Comparison of ENCODE assay signal across 15 mouse cellular contexts in the genomic region with DNA sequence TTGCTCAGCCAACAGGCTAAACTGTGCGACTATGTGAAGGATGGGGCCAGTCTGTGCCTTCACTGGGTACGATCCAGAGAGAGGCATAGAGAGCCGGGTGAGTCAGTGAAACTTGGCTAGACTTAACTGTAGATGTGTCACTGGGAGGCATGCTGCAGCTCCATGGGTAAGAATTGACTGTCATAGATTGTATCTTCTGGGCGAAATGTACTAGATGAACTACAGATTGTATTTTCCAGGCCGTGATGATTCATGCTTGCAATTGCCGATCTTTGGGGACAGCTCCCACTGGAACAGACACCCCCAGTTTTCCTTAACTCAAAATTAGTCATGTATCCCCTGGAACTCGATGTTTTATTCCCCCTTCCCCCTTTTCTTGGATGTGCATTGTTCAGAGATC.
A peak's percentile ranks its signal among the peaks of the same experiment; 100 is the strongest.
DNase-seq lines count a peak whose midpoint lies in the region; TF ChIP-seq lines count a peak whose summit lies in the region.
"Had no signal": no experiment of that assay in that cellular context is flagged by ENCODE, and none has a peak within 500 bp of the region (broad histone marks: within the 10 kb centered on the region; RNA-seq: fewer than 3 reads in every experiment).

No protein-coding gene starts in this region.

- peak; percentile 35 to 39 for DNase-seq in left cerebral cortex, adult 2 months (ENCODE audit: extremely low spot score in 1 of 2, low spot score in 2 of 2)
- no peak for DNase-seq in left cerebral cortex, postnatal 4 days
- DNase-seq in adrenal gland, postnatal 10 days = peak; percentile 20
- DNase-seq in frontal cortex, postnatal 36 days (ENCODE audit: low spot score in 2 of 2) = peak; percentile 47 to 54
- DNase-seq in left cerebral cortex, postnatal 36 days (ENCODE audit: low spot score in 2 of 2) = peak; percentile 33 to 54
- no peak for DNase-seq in midbrain, embryonic 10.5 days (ENCODE audit: low spot score)
- DNase-seq in lung, adult 2 months = no peak
- DNase-seq: cerebellum, postnatal 10 days; heart, postnatal 4 days; kidney, adult 18-20 months; kidney, postnatal 25 days had no signal

- TF ChIP-seq CTCF in left cerebral cortex, adult 2 months (IDR thresholded peaks at IDR 0.05) = no peak
- no peak for TF ChIP-seq CTCF in lung, adult 2 months (IDR thresholded peaks at IDR 0.05; ENCODE audit: insufficient read depth, low read length)

- H3K4me3 ChIP-seq in left cerebral cortex, adult 2 months = no peak overlapping the region
- H3K4me3 ChIP-seq in midbrain, embryonic 10.5 days = no peak overlapping the region
- H3K4me3 ChIP-seq in lung, adult 2 months (replicated peaks; ENCODE audit: extremely low read depth, low read depth, low read length) = no peak overlapping the region
- H3K4me3 ChIP-seq: heart, embryonic 12.5 days; limb, embryonic 12.5 days; midbrain, embryonic 15.5 days had no signal

- no peaks in the 10 kb centered on the region for H3K27me3 ChIP-seq in midbrain, embryonic 10.5 days (ENCODE audit: low read depth, poor library complexity, severe bottlenecking)
- H3K27me3 ChIP-seq: midbrain, embryonic 15.5 days had no signal

- 0 out of 2 replicates have a peak, but pooled peaks cover 2% of the 10 kb centered on the region for H3K4me1 ChIP-seq in midbrain, embryonic 10.5 days
- no peaks in the 10 kb centered on the region for H3K4me1 ChIP-seq in lung, adult 2 months (ENCODE audit: control insufficient read depth, insufficient read depth, low read length)
- H3K4me1 ChIP-seq: heart, embryonic 12.5 days; midbrain, embryonic 15.5 days had no signal

- 91% methylated on average over 7 of the region's 7 CpGs for WGBS in midbrain, embryonic 10.5 days
- WGBS in lung, adult 2 months = 82% methylated on average over 7 of the region's 7 CpGs

- no peak overlapping the region for H3K27ac ChIP-seq in left cerebral cortex, adult 2 months
- no peak overlapping the region for H3K27ac ChIP-seq in midbrain, embryonic 10.5 days (replicated peaks)
- H3K27ac ChIP-seq: hindbrain, postnatal 0 days; limb, embryonic 12.5 days; midbrain, embryonic 15.5 days had no signal

- no peaks in the 10 kb centered on the region for H3K36me3 ChIP-seq in midbrain, embryonic 10.5 days
- H3K36me3 ChIP-seq: heart, embryonic 12.5 days; limb, embryonic 12.5 days; midbrain, embryonic 15.5 days had no signal

- TF ChIP-seq POLR2A in lung, adult 2 months (IDR thresholded peaks at IDR 0.05; ENCODE audit: borderline replicate concordance, extremely low read depth, low read depth, low read length) = no peak

- intact Hi-C loops in left cerebral cortex, adult 2 months (cut with DNase I) = loop anchor here (2.0 to 10.0 kb wide), 5 partner anchors 73 to 1531 kb away; partner anchors contain the start of genes Arrdc4 and Nr2f2
- intact Hi-C loops in left cerebral cortex, postnatal 4 days (cut with DNase I) = no loop called here
- intact Hi-C loops in left cerebral cortex, postnatal 36 days (cut with DNase I) = loop anchor here (5.0 kb wide), 1 partner anchor 79 kb away; no protein-coding TSS in a partner anchor

- no peaks in the 10 kb centered on the region for H3K9me3 ChIP-seq in midbrain, embryonic 10.5 days (replicated peaks)
- H3K9me3 ChIP-seq: heart, embryonic 12.5 days; limb, embryonic 12.5 days; midbrain, embryonic 15.5 days had no signal

Comparison
In these comparisons a context has a peak if more than half of its experiments do, and no peak if none do; other contexts are left out.
1. DNase-seq: peak in left cerebral cortex, adult 2 months (2 of 2), adrenal gland, postnatal 10 days (single experiment), frontal cortex, postnatal 36 days (2 of 2) and left cerebral cortex, postnatal 36 days (2 of 2); none in left cerebral cortex, postnatal 4 days (single experiment), midbrain, embryonic 10.5 days (single experiment) and lung, adult 2 months (single experiment).